Mouse (Mus musculus): ENCODE measurements around the gene Gcgr. TPM values are rescaled to one million over a fixed set of nuclear protein-coding genes. Genes with fewer than 3 reads are reported as not detected.

Gene Gcgr
- total and polyA plus RNA-seq, 2 experiments from 2014 or later: 0.17 to 0.60 TPM

DNA sequence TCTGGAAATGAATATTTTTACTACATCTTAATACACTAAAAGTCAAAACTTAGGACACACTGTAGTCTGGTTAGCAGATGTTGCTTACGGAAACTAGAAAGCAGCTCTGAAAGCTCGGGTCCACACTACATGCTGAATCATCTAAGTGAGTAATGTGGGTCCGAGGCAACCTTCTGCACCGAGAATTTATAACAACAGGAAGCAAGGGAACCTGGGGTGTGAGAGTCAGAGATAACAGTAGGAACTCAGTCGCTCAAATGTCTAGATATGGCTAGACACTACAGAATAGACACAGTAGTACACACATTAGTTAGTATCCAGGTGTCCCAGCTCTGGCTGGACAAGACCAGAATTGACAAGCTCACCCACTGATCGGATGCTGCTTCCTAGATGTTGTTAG lies 58.0 kb downstream of the Gcgr start:
- H3K9me3 ChIP-seq (ENCODE audit: low read length): no peaks in the 10 kb centered on the region
- H3K4me2 ChIP-seq (ENCODE audit: low read depth, low read length, poor library complexity, severe bottlenecking): no peak overlapping the region
- ATAC-seq (ENCODE audit: low FRiP score) (no peak), DNase-seq (ENCODE audit: low spot score) (no peak)
- no peak for TF ChIP-seq CTCF (IDR thresholded peaks at IDR 0.05)
- no peak overlapping the region for H3K9ac ChIP-seq (replicated peaks; ENCODE audit: low read length, poor library complexity, severe bottlenecking)
- WGBS: 94% methylated on average over 6 of the region's 6 CpGs
- no peak overlapping the region for H3K27ac ChIP-seq (ENCODE audit: low read depth, low read length)
- no peaks in the 10 kb centered on the region for H3K27me3 ChIP-seq (ENCODE audit: insufficient read depth, low read length)
- H3K4me1 ChIP-seq (ENCODE audit: insufficient read depth, low read length): no peaks in the 10 kb centered on the region
- no peak overlapping the region for H3K4me3 ChIP-seq (ENCODE audit: low read depth, low read length)
- H3K36me3 ChIP-seq (ENCODE audit: insufficient read depth, low read length): peaks cover 51% of the 10 kb centered on the region

Other genes with a start within 250 kb of the Gcgr start
Only the 30 nearest of the 31 such genes appear.
- 2,534 and 2,842 TPM in 2 replicates for gene Actg1, start 182.2 kb upstream of the Gcgr start, total RNA-seq (2014; rRNA removed)
- gene Actg1, start 182.2 kb upstream of the Gcgr start, polyA plus RNA-seq (2015; fragmentation: Nextera tagmentation; extraction: Ambion mirVana): 3,992 and 4,056 TPM in 2 replicates
- gene Fscn2, start 169.2 kb upstream of the Gcgr start, total RNA-seq (2014; rRNA removed): 0.71 TPM in 1 of 2 replicates, not detected in the other
- 0.71 and 1.5 TPM in 2 replicates for gene Fscn2, start 169.2 kb upstream of the Gcgr start, polyA plus RNA-seq (2015; fragmentation: Nextera tagmentation; extraction: Ambion mirVana)
- 165 and 180 TPM in 2 replicates for gene Faap100, start 151.9 kb upstream of the Gcgr start, total RNA-seq (2014; rRNA removed)
- gene Faap100, start 151.9 kb upstream of the Gcgr start, polyA plus RNA-seq (2015; fragmentation: Nextera tagmentation; extraction: Ambion mirVana): 109 and 114 TPM in 2 replicates
- gene Nploc4, start 93.0 kb upstream of the Gcgr start, total RNA-seq (2014; rRNA removed): 64.4 and 66.0 TPM in 2 replicates
- gene Nploc4, start 93.0 kb upstream of the Gcgr start, polyA plus RNA-seq (2015; fragmentation: Nextera tagmentation; extraction: Ambion mirVana): 26.0 and 27.1 TPM in 2 replicates
- gene Tspan10, start 88.1 kb upstream of the Gcgr start, total RNA-seq (2014; rRNA removed): 0.11 TPM in 1 of 2 replicates, not detected in the other
- not detected in 2 replicates for gene Tspan10, start 88.1 kb upstream of the Gcgr start, polyA plus RNA-seq (2015; fragmentation: Nextera tagmentation; extraction: Ambion mirVana)
- gene Pde6g, start 77.2 kb upstream of the Gcgr start, total RNA-seq (2014; rRNA removed): not detected in 2 replicates
- gene Pde6g, start 77.2 kb upstream of the Gcgr start, polyA plus RNA-seq (2015; fragmentation: Nextera tagmentation; extraction: Ambion mirVana): 0.37 TPM in 1 of 2 replicates, not detected in the other
- 7.9 and 9.7 TPM in 2 replicates for gene Oxld1, start 72.6 kb upstream of the Gcgr start, total RNA-seq (2014; rRNA removed)
- gene Oxld1, start 72.6 kb upstream of the Gcgr start, polyA plus RNA-seq (2015; fragmentation: Nextera tagmentation; extraction: Ambion mirVana): 11.4 and 11.5 TPM in 2 replicates
- gene Ccdc137, start 72.6 kb upstream of the Gcgr start, total RNA-seq (2014; rRNA removed): 14.8 and 18.2 TPM in 2 replicates
- gene Ccdc137, start 72.6 kb upstream of the Gcgr start, polyA plus RNA-seq (2015; fragmentation: Nextera tagmentation; extraction: Ambion mirVana): 17.0 and 19.8 TPM in 2 replicates
- gene Arl16, start 63.1 kb upstream of the Gcgr start, total RNA-seq (2014; rRNA removed): 62.8 and 72.6 TPM in 2 replicates
- gene Arl16, start 63.1 kb upstream of the Gcgr start, polyA plus RNA-seq (2015; fragmentation: Nextera tagmentation; extraction: Ambion mirVana): 65.7 and 73.0 TPM in 2 replicates
- 39.2 and 42.7 TPM in 2 replicates for gene Mrpl12, start 46.1 kb upstream of the Gcgr start, total RNA-seq (2014; rRNA removed)
- gene Mrpl12, start 46.1 kb upstream of the Gcgr start, polyA plus RNA-seq (2015; fragmentation: Nextera tagmentation; extraction: Ambion mirVana): 147 TPM in 2 replicates
- gene Slc25a10, start 38.9 kb upstream of the Gcgr start, total RNA-seq (2014; rRNA removed): 28.4 and 30.1 TPM in 2 replicates
- gene Slc25a10, start 38.9 kb upstream of the Gcgr start, polyA plus RNA-seq (2015; fragmentation: Nextera tagmentation; extraction: Ambion mirVana): 19.8 and 21.4 TPM in 2 replicates
- 132 and 138 TPM in 2 replicates for gene Mcrip1, start 19.0 kb downstream of the Gcgr start, total RNA-seq (2014; rRNA removed)
- 243 and 270 TPM in 2 replicates for gene Mcrip1, start 19.0 kb downstream of the Gcgr start, polyA plus RNA-seq (2015; fragmentation: Nextera tagmentation; extraction: Ambion mirVana)
- gene Ppp1r27, start 20.4 kb downstream of the Gcgr start, total RNA-seq (2014; rRNA removed): not detected in 2 replicates
- not detected in 2 replicates for gene Ppp1r27, start 20.4 kb downstream of the Gcgr start, polyA plus RNA-seq (2015; fragmentation: Nextera tagmentation; extraction: Ambion mirVana)
- 161 and 165 TPM in 2 replicates for gene P4hb, start 42.6 kb downstream of the Gcgr start, total RNA-seq (2014; rRNA removed)
- gene P4hb, start 42.6 kb downstream of the Gcgr start, polyA plus RNA-seq (2015; fragmentation: Nextera tagmentation; extraction: Ambion mirVana): 191 and 209 TPM in 2 replicates
- gene Arhgdia, start 50.9 kb downstream of the Gcgr start, total RNA-seq (2014; rRNA removed): 233 and 286 TPM in 2 replicates
- 390 and 417 TPM in 2 replicates for gene Arhgdia, start 50.9 kb downstream of the Gcgr start, polyA plus RNA-seq (2015; fragmentation: Nextera tagmentation; extraction: Ambion mirVana)
- 70.8 and 86.9 TPM in 2 replicates for gene Alyref, start 67.7 kb downstream of the Gcgr start, total RNA-seq (2014; rRNA removed)
- 130 and 145 TPM in 2 replicates for gene Alyref, start 67.7 kb downstream of the Gcgr start, polyA plus RNA-seq (2015; fragmentation: Nextera tagmentation; extraction: Ambion mirVana)
- 41.1 and 58.4 TPM in 2 replicates for gene Anapc11, start 67.7 kb downstream of the Gcgr start, total RNA-seq (2014; rRNA removed)
- gene Anapc11, start 67.7 kb downstream of the Gcgr start, polyA plus RNA-seq (2015; fragmentation: Nextera tagmentation; extraction: Ambion mirVana): 193 and 203 TPM in 2 replicates
- not detected in 2 replicates for gene Npb, start 77.8 kb downstream of the Gcgr start, total RNA-seq (2014; rRNA removed)
- 1.3 TPM in 2 replicates for gene Npb, start 77.8 kb downstream of the Gcgr start, polyA plus RNA-seq (2015; fragmentation: Nextera tagmentation; extraction: Ambion mirVana)
- 130 and 137 TPM in 2 replicates for gene Pcyt2, start 87.2 kb downstream of the Gcgr start, total RNA-seq (2014; rRNA removed)
- 129 and 143 TPM in 2 replicates for gene Pcyt2, start 87.2 kb downstream of the Gcgr start, polyA plus RNA-seq (2015; fragmentation: Nextera tagmentation; extraction: Ambion mirVana)
- 31.3 and 39.7 TPM in 2 replicates for gene Sirt7, start 94.5 kb downstream of the Gcgr start, total RNA-seq (2014; rRNA removed)
- 34.7 and 36.0 TPM in 2 replicates for gene Sirt7, start 94.5 kb downstream of the Gcgr start, polyA plus RNA-seq (2015; fragmentation: Nextera tagmentation; extraction: Ambion mirVana)
- 42.1 and 46.5 TPM in 2 replicates for gene Mafg, start 102.9 kb downstream of the Gcgr start, total RNA-seq (2014; rRNA removed)
- 40.8 and 41.7 TPM in 2 replicates for gene Mafg, start 102.9 kb downstream of the Gcgr start, polyA plus RNA-seq (2015; fragmentation: Nextera tagmentation; extraction: Ambion mirVana)
- gene Pycr1, start 113.1 kb downstream of the Gcgr start, total RNA-seq (2014; rRNA removed): 8.6 and 10.8 TPM in 2 replicates
- gene Pycr1, start 113.1 kb downstream of the Gcgr start, polyA plus RNA-seq (2015; fragmentation: Nextera tagmentation; extraction: Ambion mirVana): 10.4 and 11.7 TPM in 2 replicates
- gene Myadml2, start 117.5 kb downstream of the Gcgr start, total RNA-seq (2014; rRNA removed): 1.5 and 1.6 TPM in 2 replicates
- gene Myadml2, start 117.5 kb downstream of the Gcgr start, polyA plus RNA-seq (2015; fragmentation: Nextera tagmentation; extraction: Ambion mirVana): 1.4 and 1.7 TPM in 2 replicates
- 5.5 and 10.5 TPM in 2 replicates for gene Notum, start 130.5 kb downstream of the Gcgr start, total RNA-seq (2014; rRNA removed)
- gene Notum, start 130.5 kb downstream of the Gcgr start, polyA plus RNA-seq (2015; fragmentation: Nextera tagmentation; extraction: Ambion mirVana): 3.1 and 3.6 TPM in 2 replicates
- gene Aspscr1, start 142.3 kb downstream of the Gcgr start, total RNA-seq (2014; rRNA removed): 106 and 113 TPM in 2 replicates
- gene Aspscr1, start 142.3 kb downstream of the Gcgr start, polyA plus RNA-seq (2015; fragmentation: Nextera tagmentation; extraction: Ambion mirVana): 143 and 153 TPM in 2 replicates
- 70.8 and 76.0 TPM in 2 replicates for gene Cenpx, start 183.0 kb downstream of the Gcgr start, total RNA-seq (2014; rRNA removed)
- 94.5 and 94.6 TPM in 2 replicates for gene Cenpx, start 183.0 kb downstream of the Gcgr start, polyA plus RNA-seq (2015; fragmentation: Nextera tagmentation; extraction: Ambion mirVana)
- gene Lrrc45, start 183.2 kb downstream of the Gcgr start, total RNA-seq (2014; rRNA removed): 44.8 and 47.8 TPM in 2 replicates
- 46.8 and 51.0 TPM in 2 replicates for gene Lrrc45, start 183.2 kb downstream of the Gcgr start, polyA plus RNA-seq (2015; fragmentation: Nextera tagmentation; extraction: Ambion mirVana)
- 766 and 788 TPM in 2 replicates for gene Rac3, start 190.8 kb downstream of the Gcgr start, total RNA-seq (2014; rRNA removed)
- 808 and 853 TPM in 2 replicates for gene Rac3, start 190.8 kb downstream of the Gcgr start, polyA plus RNA-seq (2015; fragmentation: Nextera tagmentation; extraction: Ambion mirVana)
- gene Dcxr, start 196.6 kb downstream of the Gcgr start, total RNA-seq (2014; rRNA removed): 6.9 and 11.2 TPM in 2 replicates
- 9.9 and 12.3 TPM in 2 replicates for gene Dcxr, start 196.6 kb downstream of the Gcgr start, polyA plus RNA-seq (2015; fragmentation: Nextera tagmentation; extraction: Ambion mirVana)
- gene Cbr2, start 201.4 kb downstream of the Gcgr start, total RNA-seq (2014; rRNA removed): 3.6 and 5.2 TPM in 2 replicates
- gene Cbr2, start 201.4 kb downstream of the Gcgr start, polyA plus RNA-seq (2015; fragmentation: Nextera tagmentation; extraction: Ambion mirVana): 4.0 and 4.4 TPM in 2 replicates